Mouse (Mus musculus) limb, embryonic 10.5 days (tissue): ENCODE data around the gene Schip1. TPM values are rescaled to one million over a fixed set of nuclear protein-coding genes. Genes with fewer than 3 reads are reported as not detected.

ENCODE experiments used
- DNase-seq: peaks from one replicate; pipeline ENCODE4 v3.0.0-alpha.2; 2017; ENCODE audit warnings: low spot score
- H3K27ac ChIP-seq: fragments of 300-500 bp; sonication (generic); 2 replicates; pipeline ENCODE4 v1.5.1; 2016; ENCODE audit warnings: mild to moderate bottlenecking
- H3K27me3 ChIP-seq: fragments of 300-500 bp; sonication (generic); 2 replicates; pipeline ENCODE4 v1.6.1; 2016; ENCODE audit warnings: low read depth, mild to moderate bottlenecking; ENCODE audit not compliant: poor library complexity, severe bottlenecking
- H3K36me3 ChIP-seq: fragments of 300-500 bp; sonication (generic); 2 replicates; pipeline ENCODE4 v1.6.1; 2016; ENCODE audit warnings: mild to moderate bottlenecking, moderate library complexity
- H3K4me1 ChIP-seq: fragments of 300-500 bp; sonication (generic); 2 replicates; pipeline ENCODE4 v1.6.1; 2016
- H3K4me3 ChIP-seq: fragments of 300-500 bp; sonication (generic); 2 replicates; pipeline ENCODE4 v1.5.1; 2016; ENCODE audit warnings: mild to moderate bottlenecking, moderate library complexity
- H3K9me3 ChIP-seq: fragments of 300-500 bp; sonication (generic); replicated peaks from 2 replicates; pipeline ENCODE4 v1.6.1; 2016; ENCODE audit warnings: mild to moderate bottlenecking
- WGBS: fragments of 180-500 bp; shearing (Covaris S2); methylation state at CpG from one replicate; pipeline ENCODE4 v1.1.7; 2016; 5-methylcytosine and 5-hydroxymethylcytosine counted together
- polyA plus RNA-seq: library from polyadenylated mRNA; unstranded; fragments of >200 nt; fragmentation: Nextera tagmentation; extraction: Ambion mirVana; gene quantifications from 2 replicates; pipeline ENCODE4 v1.2.1, GENCODE M21; 2016

Schip1 gene
- polyA plus RNA-seq, 1 experiment from 2014 or later = 28.9 TPM

DNA sequence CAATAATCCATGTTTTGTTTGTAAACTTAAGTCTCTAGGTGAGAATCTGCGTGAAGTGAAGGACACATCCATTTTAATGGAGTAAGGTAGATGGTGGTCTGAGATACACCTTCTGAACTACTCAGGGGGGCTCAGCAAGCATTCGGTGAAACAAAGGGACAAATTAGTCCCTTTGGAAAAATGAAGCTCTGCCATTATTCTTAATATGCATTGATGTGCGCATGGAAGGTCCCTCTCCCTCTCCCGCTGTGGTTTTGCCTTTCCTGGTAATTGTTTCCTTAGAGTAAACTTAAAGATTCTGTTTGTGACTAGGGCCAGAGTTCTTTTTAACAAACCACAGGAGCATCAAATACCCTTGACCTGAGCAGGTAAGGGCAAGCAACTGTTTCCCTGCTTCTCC is 242.1 kb downstream of the Schip1 start:
- WGBS = 55% methylated on average over 4 of the region's 4 CpGs
- H3K4me3 ChIP-seq = no peak overlapping the region

GRCm38 (mm10) chr3:68325575-68325974 is 261.0 kb downstream of the Schip1 start:
- no peak for DNase-seq
- 85% methylated on average over 6 of the region's 6 CpGs for WGBS
- Histone ChIP-seq H3K4me3 (no peak overlapping the region), H3K4me1 (no peaks in the 10 kb centered on the region), H3K27ac (no peak overlapping the region), H3K9me3 (no peaks in the 10 kb centered on the region), H3K27me3 (no peaks in the 10 kb centered on the region), H3K36me3 (no peaks in the 10 kb centered on the region)

More for the DNA sequence above, 242.1 kb downstream of the Schip1 start:
- Histone ChIP-seq H3K4me1 (0 out of 2 replicates have a peak, but pooled peaks cover 2% of the 10 kb centered on the region), H3K27me3 (no peaks in the 10 kb centered on the region), H3K27ac (no peak overlapping the region), H3K36me3 (no peaks in the 10 kb centered on the region), H3K9me3 (no peaks in the 10 kb centered on the region)
- no peak for DNase-seq

- DNase-seq = no peak
- no peaks in the 10 kb centered on the region for H3K9me3 ChIP-seq
- WGBS = 32% methylated on average over 2 of the region's 2 CpGs
- no peak overlapping the region for H3K4me3 ChIP-seq
- H3K27ac ChIP-seq = no peak overlapping the region
- no peaks in the 10 kb centered on the region for H3K27me3 ChIP-seq
- H3K36me3 ChIP-seq = no peaks in the 10 kb centered on the region
- H3K4me1 ChIP-seq = no peaks in the 10 kb centered on the region
These were observed 267.9 kb downstream of the Schip1 start for GRCm38 (mm10) chr3:68332515-68332914.

DNA sequence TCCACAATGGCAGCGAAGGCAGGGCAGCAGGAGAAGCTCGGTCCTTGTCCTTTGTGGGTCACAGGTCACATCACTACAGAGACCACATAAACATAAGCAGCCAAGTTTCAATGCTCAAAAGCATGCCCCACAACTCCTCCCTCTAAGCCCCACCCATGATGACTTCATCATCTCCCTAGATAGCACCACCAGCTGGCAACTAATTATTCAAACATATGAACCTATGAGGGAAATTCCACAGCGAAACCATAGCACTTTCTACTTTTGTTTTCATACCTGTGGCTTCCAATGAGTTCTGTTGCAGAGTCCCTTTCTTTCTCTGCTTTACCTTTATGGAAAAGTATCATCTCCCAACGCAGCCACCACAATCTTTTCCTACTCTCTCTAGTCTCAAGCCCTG is 270.9 kb downstream of the Schip1 start:
- Histone ChIP-seq H3K36me3 (no peaks in the 10 kb centered on the region), H3K27ac (no peak overlapping the region), H3K9me3 (no peaks in the 10 kb centered on the region), H3K4me3 (no peak overlapping the region), H3K27me3 (no peaks in the 10 kb centered on the region), H3K4me1 (no peaks in the 10 kb centered on the region)
- 94% methylated on average over 4 of the region's 4 CpGs for WGBS
- DNase-seq = no peak

- no peak overlapping the region for H3K27ac ChIP-seq
- WGBS = 66% methylated on average over 6 of the region's 6 CpGs
- H3K27me3 ChIP-seq = no peaks in the 10 kb centered on the region
- H3K4me3 ChIP-seq = no peak overlapping the region
- no peaks in the 10 kb centered on the region for H3K36me3 ChIP-seq
- DNase-seq = no peak
- peaks cover 21% of the 10 kb centered on the region for H3K4me1 ChIP-seq
- peaks cover 2% of the 10 kb centered on the region; the same call in 1 of the 2 replicates for H3K9me3 ChIP-seq
These were observed 286.0 kb downstream of the Schip1 start for GRCm38 (mm10) chr3:68350624-68351023.

DNA sequence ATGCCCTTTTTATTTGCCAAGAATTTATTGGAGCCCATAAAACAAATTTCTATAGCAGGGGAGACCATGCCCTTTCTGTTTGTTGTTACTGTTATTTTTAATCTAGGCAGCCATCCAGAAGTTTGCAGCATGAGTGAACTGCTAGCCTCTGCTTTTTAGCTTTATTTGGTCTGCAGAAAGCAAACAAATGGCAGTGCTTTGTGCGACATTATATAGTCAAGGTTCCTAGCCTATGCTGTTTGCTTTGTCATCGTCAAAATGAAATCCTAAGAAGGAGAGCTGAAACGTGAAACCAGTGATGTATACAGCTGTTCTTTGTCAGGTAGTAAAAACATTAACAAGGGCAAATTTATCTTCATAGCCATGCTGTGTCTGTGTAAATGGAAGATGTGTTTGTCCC is 286.9 kb downstream of the Schip1 start:
- Histone ChIP-seq H3K4me3 (no peak overlapping the region), H3K9me3 (peaks cover 2% of the 10 kb centered on the region; the same call in 1 of the 2 replicates), H3K27me3 (no peaks in the 10 kb centered on the region), H3K36me3 (no peaks in the 10 kb centered on the region), H3K27ac (no peak overlapping the region), H3K4me1 (peaks cover 21% of the 10 kb centered on the region)
- WGBS = 36% methylated on average over 3 of the region's 3 CpGs
- no peak for DNase-seq

DNA sequence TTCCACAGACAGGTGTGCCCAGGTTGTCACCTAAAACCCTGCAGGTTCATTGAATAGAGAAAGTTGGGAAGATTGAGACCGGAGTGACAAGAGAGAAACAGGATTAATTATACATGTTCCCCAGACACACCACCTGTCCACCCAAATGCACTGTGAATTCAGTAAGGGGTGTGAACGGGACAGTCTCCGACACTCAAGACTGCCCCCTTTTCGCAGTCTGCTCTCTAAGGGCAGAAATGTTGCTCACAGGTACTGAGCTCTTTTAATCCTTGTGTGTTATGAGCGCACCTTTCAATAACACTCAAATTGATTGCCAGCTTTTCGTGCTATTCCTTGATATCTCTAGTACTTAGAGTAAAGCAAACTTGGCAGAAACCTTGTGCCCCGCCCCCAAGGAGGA is 288.4 kb downstream of the Schip1 start:
- H3K9me3 ChIP-seq = peaks cover 2% of the 10 kb centered on the region; the same call in 1 of the 2 replicates
- H3K4me1 ChIP-seq = peaks cover 21% of the 10 kb centered on the region
- DNase-seq = no peak
- H3K36me3 ChIP-seq = no peaks in the 10 kb centered on the region
- no peaks in the 10 kb centered on the region for H3K27me3 ChIP-seq
- no peak overlapping the region for H3K4me3 ChIP-seq
- WGBS = 87% methylated on average over 7 of the region's 7 CpGs
- no peak overlapping the region for H3K27ac ChIP-seq

GRCm38 (mm10) chr3:68353492-68353891 is 288.9 kb downstream of the Schip1 start:
- no peak for DNase-seq

GRCm38 (mm10) chr3:68356516-68356915 is 291.9 kb downstream of the Schip1 start:
- peaks cover 4% of the 10 kb centered on the region; the same call in 1 of the 2 replicates for H3K4me1 ChIP-seq
- H3K27me3 ChIP-seq = no peaks in the 10 kb centered on the region
- no peaks in the 10 kb centered on the region for H3K36me3 ChIP-seq
- no peak overlapping the region for H3K27ac ChIP-seq
- 85% methylated on average over 2 of the region's 2 CpGs for WGBS
- H3K9me3 ChIP-seq = peaks cover 2% of the 10 kb centered on the region; the same call in 1 of the 2 replicates
- no peak for DNase-seq
- no peak overlapping the region for H3K4me3 ChIP-seq

More at GRCm38 (mm10) chr3:68353492-68353891, 288.9 kb downstream of the Schip1 start:
- peaks cover 2% of the 10 kb centered on the region; the same call in 1 of the 2 replicates for H3K9me3 ChIP-seq
- no peaks in the 10 kb centered on the region for H3K27me3 ChIP-seq
- H3K27ac ChIP-seq = no peak overlapping the region
- H3K4me1 ChIP-seq = peaks cover 19% of the 10 kb centered on the region
- no peaks in the 10 kb centered on the region for H3K36me3 ChIP-seq
- H3K4me3 ChIP-seq = no peak overlapping the region
- WGBS = 81% methylated on average over 3 of the region's 3 CpGs

DNA sequence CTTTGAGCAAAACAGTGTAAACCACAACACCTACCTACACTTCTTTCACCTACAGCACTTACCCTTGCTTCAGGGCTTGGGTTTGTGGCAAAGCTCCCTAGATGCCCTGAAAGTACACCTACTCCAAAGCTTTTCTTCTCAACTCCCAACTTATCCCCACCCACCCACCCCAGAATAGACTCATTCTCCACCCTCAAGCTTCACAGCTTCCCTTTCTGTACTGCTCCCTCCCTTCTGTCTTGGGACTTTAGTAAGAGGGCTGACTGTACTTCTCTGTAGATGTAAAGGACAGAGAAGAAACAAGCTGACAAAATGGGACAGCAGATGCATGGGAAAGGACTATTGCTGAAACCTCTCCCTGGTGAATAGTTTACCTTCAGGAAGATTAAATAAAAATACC is 303.4 kb downstream of the Schip1 start:
- Histone ChIP-seq H3K27ac (no peak overlapping the region), H3K4me3 (no peak overlapping the region), H3K27me3 (no peaks in the 10 kb centered on the region), H3K4me1 (no peaks in the 10 kb centered on the region), H3K36me3 (no peaks in the 10 kb centered on the region), H3K9me3 (no peaks in the 10 kb centered on the region)
- DNase-seq = no peak

DNA sequence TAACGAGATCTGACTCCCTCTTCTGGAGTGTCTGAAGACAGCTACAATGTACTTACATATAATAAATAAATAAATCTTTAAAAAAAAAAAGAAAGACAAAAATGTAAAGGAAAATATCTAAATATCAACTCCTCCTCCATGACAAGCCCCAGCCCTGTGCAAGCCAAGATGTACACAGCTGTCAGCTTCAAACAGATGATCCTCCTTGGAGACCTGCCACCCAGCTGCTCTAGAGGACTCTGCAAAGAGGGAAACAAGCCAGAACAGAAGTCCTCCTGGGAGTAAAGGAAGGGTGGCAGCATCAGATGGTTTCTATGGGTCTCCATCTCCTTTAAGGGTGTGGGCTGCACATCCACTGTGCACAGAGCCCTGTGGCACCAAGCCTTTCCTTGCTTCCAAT is 308.3 kb downstream of the Schip1 start:
- H3K4me3 ChIP-seq = no peak overlapping the region
- no peaks in the 10 kb centered on the region for H3K27me3 ChIP-seq
- H3K27ac ChIP-seq = no peak overlapping the region
- 85% methylated on average over 1 of the region's 1 CpGs for WGBS
- DNase-seq = no peak
- no peaks in the 10 kb centered on the region for H3K36me3 ChIP-seq
- H3K9me3 ChIP-seq = no peaks in the 10 kb centered on the region
- 0 out of 2 replicates have a peak, but pooled peaks cover 3% of the 10 kb centered on the region for H3K4me1 ChIP-seq

- Histone ChIP-seq H3K27me3 (no peaks in the 10 kb centered on the region), H3K4me1 (peaks cover 6% of the 10 kb centered on the region), H3K4me3 (no peak overlapping the region), H3K36me3 (no peaks in the 10 kb centered on the region), H3K27ac (no peak overlapping the region), H3K9me3 (no peaks in the 10 kb centered on the region)
- no peak for DNase-seq
- 70% methylated on average over 10 of the region's 10 CpGs for WGBS
These were observed 310.5 kb downstream of the Schip1 start for GRCm38 (mm10) chr3:68375100-68375508.

- no peaks in the 10 kb centered on the region for H3K9me3 ChIP-seq
- DNase-seq = no peak
- WGBS = 84% methylated on average over 7 of the region's 7 CpGs
- no peaks in the 10 kb centered on the region for H3K36me3 ChIP-seq
- no peak overlapping the region for H3K27ac ChIP-seq
- peaks cover 6% of the 10 kb centered on the region for H3K4me1 ChIP-seq
- H3K27me3 ChIP-seq = no peaks in the 10 kb centered on the region
- H3K4me3 ChIP-seq = no peak overlapping the region
These were observed 313.0 kb downstream of the Schip1 start for GRCm38 (mm10) chr3:68377452-68378198.
